10 mouse cellular contexts compared by ENCODE assay signal in genomic region chr14:98810259-98811042, GRCm38 (mm10).
DNase-seq lines count a peak whose midpoint lies in the region; ATAC-seq and TF ChIP-seq lines count a peak whose summit lies in the region.
"Had no signal": no experiment of that assay in that cellular context is flagged by ENCODE, and none has a peak within 500 bp of the region (broad histone marks: within the 10 kb centered on the region; RNA-seq: fewer than 3 reads in every experiment).

No protein-coding gene starts in this region.

- intact Hi-C loops in left cerebral cortex, postnatal 10 days (cut with DNase I), result no loop called here

- H3K27ac ChIP-seq in kidney, adult 2 months (ENCODE audit: insufficient read depth, low read depth, low read length), result no peak overlapping the region
- H3K27ac ChIP-seq: kidney, embryonic 15.5 days had no signal

- TF ChIP-seq CTCF in kidney, adult 2 months (conservative IDR thresholded peaks at IDR 0.05; ENCODE audit: insufficient read depth, insufficient read length, low read depth, low read length), result no peak

- H3K4me1 ChIP-seq in kidney, adult 2 months (ENCODE audit: control insufficient read depth, insufficient read depth, low read length), result no peaks in the 10 kb centered on the region
- H3K4me1 ChIP-seq: kidney, embryonic 15.5 days had no signal

- no peak for ATAC-seq in megakaryocyte, adult 5-6 weeks (ENCODE audit: poor library complexity, severe bottlenecking)

- no peaks in the 10 kb centered on the region for H3K27me3 ChIP-seq in kidney, adult 2 months (replicated peaks; ENCODE audit: control insufficient read depth, insufficient read depth, low read length)
- H3K27me3 ChIP-seq: kidney, embryonic 15.5 days had no signal

- DNase-seq in cerebellum, adult 9-11 months, result peak; percentile 1
- no peak for DNase-seq in cerebellum, adult 18-20 months
- DNase-seq in kidney, adult 2 months, result peak; percentile 8
- DNase-seq in kidney, adult 9 months, result no peak
- DNase-seq in brain, adult 2 months (ENCODE audit: low read depth, low spot score), result peak; percentile 37
- DNase-seq in left cerebral cortex, postnatal 10 days (ENCODE audit: extremely low spot score in 1 of 2, low spot score in 2 of 2), result peak; percentile 21 to 59
- no peak for DNase-seq in lung, postnatal 25 days (ENCODE audit: low spot score)
- DNase-seq: thymus, adult 2 months had no signal

- no peaks in the 10 kb centered on the region for H3K36me3 ChIP-seq in kidney, adult 2 months (ENCODE audit: control insufficient read depth, insufficient read depth, low read length)
- H3K36me3 ChIP-seq: kidney, embryonic 15.5 days had no signal

- WGBS in kidney, adult 2 months, result 81% methylated on average over 3 of the region's 3 CpGs

- no peak for TF ChIP-seq POLR2A in kidney, adult 2 months (IDR thresholded peaks at IDR 0.05; ENCODE audit: low read depth, low read length)

- no peak overlapping the region for H3K4me3 ChIP-seq in kidney, adult 2 months (ENCODE audit: insufficient read depth, low read depth, low read length)
- H3K4me3 ChIP-seq: kidney, embryonic 15.5 days had no signal

Comparison
In these comparisons a context has a peak if more than half of its experiments do, and no peak if none do; other contexts are left out.
1. DNase-seq: peak in cerebellum, adult 9-11 months (single experiment), kidney, adult 2 months (single experiment), brain, adult 2 months (single experiment) and left cerebral cortex, postnatal 10 days (2 of 2); none in cerebellum, adult 18-20 months (0 of 2), kidney, adult 9 months (single experiment) and lung, postnatal 25 days (single experiment).